Mouse (Mus musculus): Measurements from ENCODE around the gene Angptl3. TPM values are rescaled to one million over a fixed set of nuclear protein-coding genes. Genes with fewer than 3 reads are reported as not detected.

The Angptl3 gene
- polyA plus RNA-seq, 1 experiment from 2014 or later = 438 TPM

DNA sequence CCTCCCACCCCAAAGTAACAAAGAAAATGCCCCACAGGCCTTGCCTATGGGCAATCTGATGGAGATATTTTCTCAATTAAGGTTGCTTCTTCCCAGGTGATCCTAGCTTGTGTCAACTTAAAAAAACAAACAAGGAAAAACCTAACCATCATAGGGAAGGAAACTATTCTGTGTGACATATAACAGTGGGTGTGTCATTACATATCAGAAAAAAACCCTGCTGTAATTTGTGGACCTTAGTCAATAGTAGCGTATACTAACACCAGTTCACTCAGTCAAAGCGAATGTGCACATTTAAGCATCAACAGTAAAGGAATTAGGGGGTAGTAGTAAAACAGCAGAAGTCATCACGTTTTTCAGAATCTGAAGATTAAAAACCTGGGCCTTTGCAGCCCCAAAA, 61.0 kb downstream of the Angptl3 start:
- no peak overlapping the region for H3K27ac ChIP-seq (ENCODE audit: low read depth)
- H3K4me2 ChIP-seq (ENCODE audit: low read depth, low read length) = no peak overlapping the region
- H3K9me3 ChIP-seq (ENCODE audit: low read length) = no peaks in the 10 kb centered on the region
- 0 out of 2 replicates have a peak, but pooled peaks cover 6% of the 10 kb centered on the region for H3K4me1 ChIP-seq (ENCODE audit: insufficient read depth)
- no peak for TF ChIP-seq EP300 (IDR thresholded peaks at IDR 0.05; ENCODE audit: low read depth)
- TF ChIP-seq CTCF (IDR thresholded peaks at IDR 0.05; ENCODE audit: low read depth) = no peak
- no peak overlapping the region for H3K9ac ChIP-seq (replicated peaks)
- ATAC-seq (no peak), DNase-seq (no peak)
- 80% methylated on average over 3 of the region's 3 CpGs for WGBS (ENCODE audit: insufficient replicate concordance)
- H3K36me3 ChIP-seq (replicated peaks; ENCODE audit: insufficient read depth, low read length) = no peaks in the 10 kb centered on the region
- no peaks in the 10 kb centered on the region for H3K27me3 ChIP-seq (ENCODE audit: insufficient read depth, low read length)
- no peak overlapping the region for H3K4me3 ChIP-seq (ENCODE audit: low read depth, low read length)

Other genes starting within 250 kb of the Angptl3 start
- gene Kank4, start 213.4 kb upstream of the Angptl3 start, polyA plus RNA-seq (2015; fragmentation: Nextera tagmentation; extraction: Ambion mirVana) = 0.08 TPM in 2 replicates
- not detected in 2 replicates for gene I0C0044D17Rik, start 207.1 kb upstream of the Angptl3 start, polyA plus RNA-seq (2015; fragmentation: Nextera tagmentation; extraction: Ambion mirVana)
- 38.6 and 39.3 TPM in 2 replicates for gene Usp1, start 107.1 kb upstream of the Angptl3 start, polyA plus RNA-seq (2015; fragmentation: Nextera tagmentation; extraction: Ambion mirVana)
- gene Dock7, start 90.0 kb downstream of the Angptl3 start, polyA plus RNA-seq (2015; fragmentation: Nextera tagmentation; extraction: Ambion mirVana) = 4.0 and 5.2 TPM in 2 replicates
- gene Atg4c, start 163.0 kb downstream of the Angptl3 start, polyA plus RNA-seq (2015; fragmentation: Nextera tagmentation; extraction: Ambion mirVana) = 5.2 and 6.0 TPM in 2 replicates